Mouse (Mus musculus) ES-CJ7 (cell line): ENCODE measurements at regions not wholly inside any gene's neighbourhood (a gene's known extent, or its start where the extent isn't known, plus 50 kb on each side); places are given as distances from the start of the nearest gene placed in this dataset.
"Not testable (repeated sequence)": the region's sequence is repeated elsewhere in the genome, so short reads cannot be mapped to it uniquely, and the experiment has no call there.

ENCODE experiments used
- DNase-seq: peaks from one replicate; pipeline ENCODE4 v3.0.0; 2011; ENCODE audit warnings: low read depth, low spot score

GRCm38 (mm10) chr3:129386522-129386921 lies 54.0 kb upstream of the Enpep start:
- no peak for DNase-seq

- DNase-seq, result no peak
Measured at GRCm38 (mm10) chr3:129390506-129390905, 58.0 kb upstream of the Enpep start.

GRCm38 (mm10) chr3:129391888-129392813 lies 59.6 kb upstream of the Enpep start:
- DNase-seq, result no peak

- DNase-seq, result no peak
Measured at GRCm38 (mm10) chr3:129392814-129393804, 60.6 kb upstream of the Enpep start.

GRCm38 (mm10) chr3:129397481-129397880 lies 65.0 kb upstream of the Enpep start:
- DNase-seq, result no peak

- DNase-seq, result peak; percentile 17
Measured at GRCm38 (mm10) chr3:129400092-129400924, 67.8 kb upstream of the Enpep start.

GRCm38 (mm10) chr3:129411389-129412054 lies 79.0 kb upstream of the Enpep start:
- DNase-seq, result no peak

- no peak for DNase-seq
Measured at GRCm38 (mm10) chr3:129412126-129412960, 79.8 kb upstream of the Enpep start.

GRCm38 (mm10) chr3:129412961-129413246 lies 80.4 kb upstream of the Enpep start:
- no peak for DNase-seq

- DNase-seq, result no peak
Measured at GRCm38 (mm10) chr3:129415656-129416055, 83.1 kb upstream of the Enpep start.

GRCm38 (mm10) chr3:129416337-129416736 lies 83.8 kb upstream of the Enpep start:
- DNase-seq, result no peak

GRCm38 (mm10) chr3:129421620-129422239 lies 89.2 kb upstream of the Enpep start:
- not testable (repeated sequence) for DNase-seq

- no peak for DNase-seq
Measured at GRCm38 (mm10) chr3:129428750-129429149, 96.2 kb upstream of the Enpep start.

GRCm38 (mm10) chr3:129429161-129430111 lies 96.9 kb upstream of the Enpep start:
- peak; percentile 20 for DNase-seq

GRCm38 (mm10) chr3:129434056-129434455 lies 98.1 kb upstream of the Elovl6 start:
- DNase-seq, result peak; percentile 52

- no peak for DNase-seq
Measured at GRCm38 (mm10) chr3:129437687-129438086, 94.5 kb upstream of the Elovl6 start.

- DNase-seq, result no peak
Measured at GRCm38 (mm10) chr3:129442756-129443155, 89.4 kb upstream of the Elovl6 start.

GRCm38 (mm10) chr3:129444221-129444620 lies 87.9 kb upstream of the Elovl6 start:
- no peak for DNase-seq
